Comparison of ENCODE assay signal across 21 mouse cellular contexts in genomic region chr13:28975011-28975410, GRCm38 (mm10).
"Had no signal": no experiment of that assay in that cellular context is flagged by ENCODE, and none has a peak within 500 bp of the region (broad histone marks: within the 10 kb centered on the region; RNA-seq: fewer than 3 reads in every experiment).

No protein-coding gene starts in this region.

- DNase-seq: kidney, adult 11 months; kidney, adult 8-10 months; kidney, postnatal 10 days; kidney, postnatal 36 days; liver, postnatal 0 days; lung, embryonic 14.5 days; right cerebral cortex, adult 18-20 months; right cerebral cortex, postnatal 14 days; right cerebral cortex, postnatal 4 days had no signal

- H3K27ac ChIP-seq: kidney, embryonic 15.5 days; limb, embryonic 12.5 days; limb, embryonic 15.5 days; liver, embryonic 14.5 days; macrophage; midbrain, embryonic 10.5 days; midbrain, embryonic 15.5 days; neural tube, embryonic 12.5 days; neural tube, embryonic 15.5 days; stomach, postnatal 0 days had no signal

- ATAC-seq: inflammation-experienced regulatory T-cells, adult 6 months; liver, postnatal 0 days; lung, postnatal 0 days; midbrain, embryonic 15.5 days had no signal

- H3K4me3 ChIP-seq: kidney, embryonic 15.5 days; limb, embryonic 12.5 days; limb, embryonic 15.5 days; midbrain, embryonic 10.5 days; midbrain, embryonic 15.5 days; neural tube, embryonic 12.5 days; neural tube, embryonic 15.5 days had no signal
